Mouse (Mus musculus) frontal cortex, postnatal 10 days (tissue): ENCODE measurements at regions not wholly inside any gene's neighbourhood (a gene's known extent, or its start where the extent isn't known, plus 50 kb on each side); places are given as distances from the start of the nearest gene placed in this dataset.

ENCODE experiments used
- DNase-seq, 2 experiments: peaks; one replicate each; pipeline ENCODE4 v3.0.0; 2022; ENCODE audit warnings: low spot score in 2 of 2, mixed read lengths in 1 of 2

- DNase-seq = no peak
Observed at GRCm38 (mm10) chr14:74359663-74360552, 280.7 kb upstream of the Htr2a start.

DNA sequence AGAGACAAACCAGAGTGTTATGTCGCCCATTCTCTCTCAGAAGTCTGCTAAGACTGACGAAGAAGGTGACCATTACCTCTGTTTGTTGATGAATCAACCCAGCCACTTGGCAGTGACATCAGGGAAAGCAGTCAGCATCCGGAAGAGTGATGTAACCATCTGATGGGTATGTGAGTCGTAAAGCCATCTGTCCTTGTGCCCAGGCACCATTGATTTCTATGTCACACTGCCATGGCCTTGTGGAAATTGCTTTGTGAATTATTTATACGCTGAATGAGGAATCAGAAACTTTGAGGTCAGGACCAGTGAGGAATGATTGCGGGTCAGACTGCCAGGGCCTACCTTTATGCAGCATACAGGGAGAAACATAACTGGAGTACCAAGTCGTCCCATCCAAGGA, 256.2 kb upstream of the Htr2a start:
- no peak for DNase-seq

DNA sequence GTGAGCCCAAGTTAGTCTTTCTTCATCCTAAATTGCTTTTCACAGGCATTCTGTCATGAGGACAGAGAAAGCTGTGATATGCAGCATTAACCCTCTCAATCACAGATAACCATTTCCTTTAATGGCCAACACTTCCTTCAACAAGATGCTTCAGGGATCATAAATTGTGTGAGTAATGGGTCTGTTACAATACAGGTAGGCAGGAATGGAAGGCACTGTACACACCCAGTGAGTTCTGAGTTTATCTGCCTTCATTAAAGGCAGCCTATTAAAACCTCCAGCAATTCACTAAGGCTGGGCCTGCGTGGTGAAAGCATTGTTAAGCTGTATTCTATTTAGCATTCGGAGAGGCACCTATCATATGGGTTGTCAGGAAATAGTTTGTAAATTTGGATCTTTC, 248.2 kb upstream of the Htr2a start:
- no peak for DNase-seq

GRCm38 (mm10) chr14:74397202-74397601, 243.4 kb upstream of the Htr2a start:
- DNase-seq = no peak

- no peak for DNase-seq
Observed at GRCm38 (mm10) chr14:74409441-74409840, 231.2 kb upstream of the Htr2a start.

DNA sequence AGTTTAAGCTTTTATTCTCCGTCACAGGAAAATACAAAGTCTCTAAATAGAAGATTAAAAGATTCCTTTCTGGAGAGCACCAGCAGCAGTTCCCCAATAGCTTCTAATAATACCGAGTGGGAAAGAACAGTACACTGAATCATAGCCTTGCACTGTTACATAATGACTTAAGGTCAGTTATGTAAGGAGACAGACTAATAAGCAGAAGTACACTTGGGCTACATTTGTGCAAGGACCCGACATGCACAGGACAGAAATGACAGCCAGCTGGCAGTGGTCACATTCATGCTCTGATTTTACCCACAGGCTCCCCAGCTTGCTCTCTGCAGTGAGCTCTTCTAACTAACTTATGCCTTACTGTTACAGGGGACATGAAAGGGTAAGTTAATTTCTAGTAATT, 212.4 kb upstream of the Htr2a start:
- DNase-seq = no peak

- no peak for DNase-seq
Observed at GRCm38 (mm10) chr14:74464027-74464682, 176.5 kb upstream of the Htr2a start.

- DNase-seq = no peak
Observed at GRCm38 (mm10) chr14:74495504-74495903, 145.1 kb upstream of the Htr2a start.

DNA sequence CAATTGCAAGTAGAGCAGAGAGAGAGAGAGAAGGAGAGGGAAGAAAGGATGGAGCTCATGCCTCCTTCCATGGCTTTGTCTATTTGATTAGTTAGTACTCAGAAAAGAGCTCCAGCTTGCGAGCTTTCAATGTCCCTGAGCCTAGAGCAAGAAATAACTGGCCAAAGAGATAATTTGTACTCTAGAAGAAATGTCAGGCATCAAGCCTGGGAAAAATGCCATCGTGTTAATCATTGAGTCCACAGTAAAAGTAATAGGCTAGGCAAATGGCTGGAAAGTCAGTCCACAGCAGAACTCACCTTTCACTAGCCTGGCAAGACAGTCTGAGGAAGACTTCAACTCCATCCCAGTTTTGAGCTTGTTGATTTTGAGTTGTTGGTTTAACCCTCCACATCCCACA, 129.1 kb upstream of the Htr2a start:
- no peak for DNase-seq

GRCm38 (mm10) chr14:74516451-74516850, 124.2 kb upstream of the Htr2a start:
- no peak for DNase-seq

- no peak for DNase-seq
Observed at GRCm38 (mm10) chr14:74519531-74519930, 121.1 kb upstream of the Htr2a start.

GRCm38 (mm10) chr14:74521669-74522068, 119.0 kb upstream of the Htr2a start:
- DNase-seq = no peak

DNA sequence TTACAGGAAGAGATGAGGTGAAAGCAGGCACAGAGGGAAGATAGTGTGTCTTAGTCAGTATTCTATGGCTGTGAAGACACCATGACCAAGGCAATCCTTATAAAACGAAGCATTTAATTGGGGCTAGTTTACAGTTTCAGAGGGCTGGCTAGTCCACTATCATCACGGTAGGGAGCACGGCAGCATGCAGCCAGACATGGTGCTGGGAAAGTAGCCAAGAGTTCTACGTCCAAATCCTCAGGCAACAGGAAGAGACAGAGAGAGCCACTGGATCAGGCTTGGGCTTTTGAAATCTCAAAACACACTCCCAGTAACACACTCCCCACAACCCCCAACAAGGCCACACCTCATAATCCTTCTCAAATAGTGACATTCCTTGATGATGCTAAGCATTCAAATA, 113.4 kb upstream of the Htr2a start:
- no peak for DNase-seq

DNA sequence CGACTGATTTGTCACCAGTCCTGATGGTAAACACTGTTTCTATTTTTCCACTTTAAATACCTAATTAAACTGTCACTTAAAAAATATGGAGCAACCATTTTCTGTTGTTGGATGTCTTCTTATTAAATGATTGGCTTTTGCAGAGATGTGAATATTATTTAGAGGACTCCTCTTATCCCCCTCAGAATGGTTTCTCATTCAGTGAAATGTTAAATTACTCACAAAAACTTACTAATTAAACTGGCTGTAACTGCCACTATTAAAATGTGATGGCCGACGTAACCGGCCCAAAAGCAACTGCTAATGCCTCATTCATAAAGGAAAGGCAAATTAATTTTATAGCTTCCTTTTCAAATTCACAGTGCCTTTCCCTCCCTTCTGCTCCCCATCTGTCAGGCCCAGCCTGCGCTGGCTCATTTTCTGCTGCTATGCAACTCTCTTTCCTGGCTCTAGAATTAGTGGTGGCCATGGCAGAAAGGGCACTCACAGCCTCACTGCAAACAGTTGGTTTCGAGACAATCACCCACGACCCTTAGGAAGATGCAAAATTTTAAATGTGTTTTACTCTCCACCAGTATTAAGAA, 111.2 kb upstream of the Htr2a start:
- no peak for DNase-seq

DNA sequence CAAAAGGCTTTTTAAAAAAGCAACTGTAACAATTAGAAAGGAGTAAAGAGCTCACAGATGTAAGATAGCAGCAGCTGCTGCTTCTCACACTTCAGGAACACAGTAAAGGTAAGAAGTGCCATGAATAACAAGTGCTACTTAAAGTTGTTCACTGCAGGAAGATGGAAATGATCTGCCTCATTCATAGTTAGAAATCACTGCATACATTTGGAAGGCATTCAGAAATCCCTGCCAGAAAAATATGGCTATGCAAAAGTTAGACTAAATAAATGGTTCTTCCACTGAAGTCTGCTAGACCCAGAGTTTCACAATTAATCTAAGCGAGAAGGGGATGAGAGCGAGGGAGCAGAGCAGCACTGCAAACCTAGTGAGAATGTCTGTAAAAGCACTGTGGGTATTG, 102.5 kb upstream of the Htr2a start:
- no peak for DNase-seq

DNA sequence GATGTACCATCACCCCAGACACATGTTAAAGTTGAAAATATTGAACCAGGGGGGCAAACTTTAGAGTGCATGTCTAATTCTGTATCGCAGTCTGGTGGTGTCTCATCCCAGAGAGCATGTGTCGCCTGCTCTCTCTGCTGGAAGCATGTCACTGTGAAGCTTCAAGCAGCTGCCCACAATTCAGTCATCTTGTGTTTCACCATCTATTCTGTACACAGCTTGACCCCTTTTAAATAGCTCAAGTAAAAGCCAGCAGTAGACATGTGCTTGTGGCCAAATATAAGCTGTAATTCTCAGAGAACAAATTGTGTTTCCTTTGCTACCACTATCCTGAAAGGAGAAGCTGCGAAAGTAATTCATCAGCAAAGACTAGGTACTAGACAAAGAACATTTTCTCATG, 96.6 kb upstream of the Htr2a start:
- no peak for DNase-seq

DNA sequence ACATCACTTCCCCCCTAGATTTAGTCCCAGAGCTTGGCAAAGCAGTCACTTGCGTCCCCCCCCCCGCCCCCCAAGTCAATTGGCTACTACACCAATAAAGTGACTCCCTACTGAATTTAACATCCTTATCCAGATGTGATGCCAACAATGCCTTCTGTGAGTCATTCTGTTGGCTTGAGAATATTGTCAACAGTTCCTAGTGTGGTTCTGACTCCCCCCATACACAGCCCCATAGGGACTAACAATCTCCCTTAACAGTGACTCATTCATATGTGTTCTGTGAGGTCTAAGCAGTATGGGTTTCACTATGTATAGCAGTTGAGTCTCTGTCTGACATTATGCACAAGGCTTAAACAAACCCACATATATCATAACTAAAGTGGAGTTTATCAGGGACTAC, 89.5 kb upstream of the Htr2a start:
- DNase-seq = no peak

GRCm38 (mm10) chr14:74553636-74554035, 87.0 kb upstream of the Htr2a start:
- DNase-seq = no peak

- DNase-seq = no peak
Observed at GRCm38 (mm10) chr14:74558359-74558758, 82.3 kb upstream of the Htr2a start.
